Mouse (Mus musculus) limb, embryonic 15.5 days (tissue): ENCODE measurements around the gene Nmt1. TPM values are rescaled to one million over a fixed set of nuclear protein-coding genes. Genes with fewer than 3 reads are reported as not detected.

Experiments
- ATAC-seq: fragments of 200-750 bp; cut with Nextera tagmentation; 2 replicates; pipeline ENCODE4 v1.8.0; 2017; ENCODE audit warnings: low read depth, moderate TSS enrichment; ENCODE audit not compliant: insufficient number of reproducible peaks, low FRiP score, low TSS enrichment
- H3K27ac ChIP-seq: fragments of 300-500 bp; sonication (generic); 2 replicates; pipeline ENCODE4 v1.5.1; 2015; ENCODE audit warnings: moderate library complexity, mild to moderate bottlenecking, inconsistent platforms
- H3K27me3 ChIP-seq: fragments of 300-500 bp; sonication (generic); 2 replicates; pipeline ENCODE4 v1.6.1; 2015; ENCODE audit warnings: inconsistent platforms
- H3K36me3 ChIP-seq: fragments of 300-500 bp; sonication (generic); 2 replicates; pipeline ENCODE4 v1.6.1; 2015; ENCODE audit warnings: inconsistent platforms
- H3K4me1 ChIP-seq: fragments of 300-500 bp; sonication (generic); 2 replicates; pipeline ENCODE4 v1.6.1; 2015; ENCODE audit warnings: inconsistent platforms
- H3K4me2 ChIP-seq: fragments of 300-500 bp; sonication (generic); 2 replicates; pipeline ENCODE4 v1.6.1; 2015; ENCODE audit warnings: mild to moderate bottlenecking, inconsistent platforms
- H3K4me3 ChIP-seq: fragments of 300-500 bp; sonication (generic); 2 replicates; pipeline ENCODE4 v1.5.1; 2015; ENCODE audit warnings: mild to moderate bottlenecking, inconsistent platforms
- H3K9ac ChIP-seq: fragments of 300-500 bp; sonication (generic); 2 replicates; pipeline ENCODE4 v1.6.1; 2015; ENCODE audit warnings: inconsistent platforms
- H3K9me3 ChIP-seq: fragments of 300-500 bp; sonication (generic); 2 replicates; pipeline ENCODE4 v1.6.1; 2016; ENCODE audit warnings: inconsistent platforms
- WGBS: fragments of 180-500 bp; shearing (Covaris S2); methylation state at CpG from one replicate; pipeline ENCODE4 v1.1.7; 2015; 5-methylcytosine and 5-hydroxymethylcytosine counted together
- polyA plus RNA-seq: library from polyadenylated mRNA; unstranded; fragments of >200 nt; fragmentation: Nextera tagmentation; extraction: Ambion mirVana; gene quantifications from 2 replicates; pipeline ENCODE4 v1.2.1, GENCODE M21; 2015

Gene Nmt1
- polyA plus RNA-seq, 1 experiment from 2014 or later: 54.0 TPM

- 58% methylated on average over 6 of the region's 6 CpGs for WGBS
- Histone ChIP-seq H3K9ac (no peak overlapping the region), H3K27me3 (no peaks in the 10 kb centered on the region), H3K4me1 (peaks cover 20% of the 10 kb centered on the region), H3K27ac (no peak overlapping the region), H3K4me2 (no peak overlapping the region), H3K36me3 (0 out of 2 replicates have a peak, but pooled peaks cover 4% of the 10 kb centered on the region), H3K9me3 (no peaks in the 10 kb centered on the region), H3K4me3 (no peak overlapping the region)
- ATAC-seq: no peak
Measured at GRCm38 (mm10) chr11:103007001-103007340, 21.0 kb upstream of the Nmt1 start.

GRCm38 (mm10) chr11:103008558-103008957 lies 19.4 kb upstream of the Nmt1 start:
- H3K4me2 ChIP-seq: no peak overlapping the region
- H3K4me3 ChIP-seq: no peak overlapping the region
- 71% methylated on average over 7 of the region's 7 CpGs for whole genome bisulfite sequencing
- no peaks in the 10 kb centered on the region for H3K9me3 ChIP-seq
- no peak for ATAC-seq
- H3K9ac ChIP-seq: no peak overlapping the region
- no peak overlapping the region for H3K27ac ChIP-seq
- peaks cover 18% of the 10 kb centered on the region for H3K4me1 ChIP-seq
- no peaks in the 10 kb centered on the region for H3K27me3 ChIP-seq
- peaks cover 11% of the 10 kb centered on the region for H3K36me3 ChIP-seq

- Histone ChIP-seq H3K4me1 (peaks cover 16% of the 10 kb centered on the region), H3K9ac (no peak overlapping the region), H3K27ac (no peak overlapping the region), H3K4me2 (no peak overlapping the region), H3K27me3 (no peaks in the 10 kb centered on the region), H3K9me3 (no peaks in the 10 kb centered on the region), H3K36me3 (peaks cover 11% of the 10 kb centered on the region), H3K4me3 (no peak overlapping the region)
- no peak for ATAC-seq
- WGBS: 82% methylated on average over 8 of the region's 8 CpGs
Measured at GRCm38 (mm10) chr11:103009208-103009607, 18.8 kb upstream of the Nmt1 start.

GRCm38 (mm10) chr11:103010454-103011205 lies 17.4 kb upstream of the Nmt1 start:
- peaks cover 11% of the 10 kb centered on the region for H3K36me3 ChIP-seq
- no peak overlapping the region for H3K9ac ChIP-seq
- no peaks in the 10 kb centered on the region for H3K9me3 ChIP-seq
- H3K4me1 ChIP-seq: peaks cover 15% of the 10 kb centered on the region
- H3K4me2 ChIP-seq: no peak overlapping the region
- 89% methylated on average over 13 of the region's 13 CpGs for WGBS
- ATAC-seq: no peak
- H3K27me3 ChIP-seq: no peaks in the 10 kb centered on the region
- no peak overlapping the region for H3K4me3 ChIP-seq
- H3K27ac ChIP-seq: no peak overlapping the region

- ATAC-seq: no peak
- WGBS: 90% methylated on average over 2 of the region's 2 CpGs
- H3K4me2 ChIP-seq: no peak overlapping the region
Measured at GRCm38 (mm10) chr11:103011206-103011497, 16.8 kb upstream of the Nmt1 start.

GRCm38 (mm10) chr11:103015881-103016825 lies 11.8 kb upstream of the Nmt1 start:
- 44% methylated on average over 27 of the region's 27 CpGs for WGBS
- Histone ChIP-seq H3K4me1 (peaks cover 18% of the 10 kb centered on the region), H3K27me3 (no peaks in the 10 kb centered on the region)

More at GRCm38 (mm10) chr11:103011206-103011497, 16.8 kb upstream of the Nmt1 start:
- H3K9ac ChIP-seq: no peak overlapping the region
- H3K27me3 ChIP-seq: no peaks in the 10 kb centered on the region
- no peaks in the 10 kb centered on the region for H3K9me3 ChIP-seq
- H3K4me1 ChIP-seq: peaks cover 20% of the 10 kb centered on the region
- no peak overlapping the region for H3K27ac ChIP-seq
- peaks cover 11% of the 10 kb centered on the region for H3K36me3 ChIP-seq
- H3K4me3 ChIP-seq: no peak overlapping the region

GRCm38 (mm10) chr11:103016930-103017329 lies 11.1 kb upstream of the Nmt1 start:
- peak; percentile 94 for ATAC-seq
- H3K36me3 ChIP-seq: peaks cover 10% of the 10 kb centered on the region
- no peaks in the 10 kb centered on the region for H3K9me3 ChIP-seq
- H3K27ac ChIP-seq: peak overlapping the region; percentile 93
- peak overlapping the region; percentile 81 for H3K9ac ChIP-seq
- peaks cover 18% of the 10 kb centered on the region for H3K4me1 ChIP-seq
- peak overlapping the region; percentile 55 for H3K4me2 ChIP-seq
- H3K4me3 ChIP-seq: peak overlapping the region; percentile 79
- H3K27me3 ChIP-seq: no peaks in the 10 kb centered on the region
- 1% methylated on average over 41 of the region's 41 CpGs for WGBS

More at GRCm38 (mm10) chr11:103015881-103016825, 11.8 kb upstream of the Nmt1 start:
- ATAC-seq: no peak
- H3K9me3 ChIP-seq: no peaks in the 10 kb centered on the region
- peak overlapping the region; percentile 93 for H3K27ac ChIP-seq
- peaks cover 10% of the 10 kb centered on the region for H3K36me3 ChIP-seq
- peak overlapping the region; percentile 79 for H3K4me3 ChIP-seq
- H3K4me2 ChIP-seq: peak overlapping the region; percentile 55
- peak overlapping the region; percentile 81 for H3K9ac ChIP-seq

- H3K9me3 ChIP-seq: no peaks in the 10 kb centered on the region
- no peaks in the 10 kb centered on the region for H3K27me3 ChIP-seq
- peaks cover 18% of the 10 kb centered on the region for H3K4me1 ChIP-seq
- no peak overlapping the region for H3K9ac ChIP-seq
- H3K27ac ChIP-seq: no peak overlapping the region
- no peak overlapping the region for H3K4me3 ChIP-seq
- no peak overlapping the region for H3K4me2 ChIP-seq
- peaks cover 10% of the 10 kb centered on the region for H3K36me3 ChIP-seq
- no peak for ATAC-seq
- 69% methylated on average over 9 of the region's 9 CpGs for WGBS
Measured at GRCm38 (mm10) chr11:103017661-103018060, 10.3 kb upstream of the Nmt1 start.

- no peak overlapping the region for H3K4me3 ChIP-seq
- 78% methylated on average over 6 of the region's 6 CpGs for WGBS
- H3K4me1 ChIP-seq: peaks cover 18% of the 10 kb centered on the region
- peaks cover 8% of the 10 kb centered on the region; the same call in 1 of the 2 replicates for H3K36me3 ChIP-seq
- no peak overlapping the region for H3K9ac ChIP-seq
- H3K9me3 ChIP-seq: no peaks in the 10 kb centered on the region
- H3K27ac ChIP-seq: no peak overlapping the region
- H3K4me2 ChIP-seq: no peak overlapping the region
- ATAC-seq: no peak
- H3K27me3 ChIP-seq: no peaks in the 10 kb centered on the region
Measured at GRCm38 (mm10) chr11:103018860-103019259, 9.1 kb upstream of the Nmt1 start.

- no peak overlapping the region for H3K4me3 ChIP-seq
- peaks cover 10% of the 10 kb centered on the region; the same call in 1 of the 2 replicates for H3K36me3 ChIP-seq
- peaks cover 18% of the 10 kb centered on the region for H3K4me1 ChIP-seq
- no peak overlapping the region for H3K27ac ChIP-seq
- H3K9me3 ChIP-seq: no peaks in the 10 kb centered on the region
- WGBS: 74% methylated on average over 7 of the region's 7 CpGs
- no peak overlapping the region for H3K4me2 ChIP-seq
- no peak for ATAC-seq
- H3K9ac ChIP-seq: no peak overlapping the region
- H3K27me3 ChIP-seq: no peaks in the 10 kb centered on the region
Measured at GRCm38 (mm10) chr11:103019325-103019724, 8.7 kb upstream of the Nmt1 start.

GRCm38 (mm10) chr11:103020713-103021335 lies 7.2 kb upstream of the Nmt1 start:
- no peak overlapping the region for H3K4me2 ChIP-seq
- H3K9ac ChIP-seq: no peak overlapping the region
- H3K9me3 ChIP-seq: no peaks in the 10 kb centered on the region
- ATAC-seq: no peak
- H3K36me3 ChIP-seq: peaks cover 23% of the 10 kb centered on the region; the same call in 1 of the 2 replicates
- 59% methylated on average over 3 of the region's 3 CpGs for WGBS
- H3K27me3 ChIP-seq: no peaks in the 10 kb centered on the region
- peaks cover 11% of the 10 kb centered on the region for H3K4me1 ChIP-seq
- no peak overlapping the region for H3K4me3 ChIP-seq
- H3K27ac ChIP-seq: no peak overlapping the region
